Mouse (Mus musculus): ENCODE measurements around the gene Calcb. TPM values are rescaled to one million over a fixed set of nuclear protein-coding genes. Genes with fewer than 3 reads are reported as not detected.

The Calcb gene
- polyA plus RNA-seq, 1 experiment from 2014 or later = 0.75 TPM

DNA sequence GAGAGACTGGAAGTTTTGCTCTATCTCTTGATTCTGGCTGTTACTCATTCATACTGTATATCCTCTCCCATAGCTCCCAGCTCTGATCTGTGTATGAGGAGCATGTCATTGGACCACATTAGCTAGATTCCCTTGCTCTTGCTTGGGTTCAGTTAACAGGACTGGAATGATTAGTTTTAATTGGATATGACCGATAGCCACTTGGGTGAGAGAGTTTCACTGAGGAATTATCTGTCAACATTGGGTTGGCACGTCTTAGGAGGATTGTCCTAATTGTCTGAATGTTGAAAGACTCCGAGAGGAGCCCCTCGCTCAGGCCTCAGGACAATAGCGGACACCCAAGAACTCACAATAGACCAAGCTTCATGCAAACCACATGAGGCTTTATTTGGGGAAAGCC is 17.8 kb downstream of the Calcb start:
- Histone ChIP-seq H3K9me3 (no peaks in the 10 kb centered on the region), H3K27ac (replicated peaks) (no peak overlapping the region), H3K4me3 (no peak overlapping the region), H3K4me1 (0 out of 2 replicates have a peak, but pooled peaks cover 2% of the 10 kb centered on the region), H3K4me2 (replicated peaks) (no peak overlapping the region), H3K36me3 (no peaks in the 10 kb centered on the region), H3K27me3 (no peaks in the 10 kb centered on the region), H3K9ac (replicated peaks) (no peak overlapping the region)
- ATAC-seq (ENCODE audit: low FRiP score, low read depth) = no peak
- WGBS = 45% methylated on average over 5 of the region's 5 CpGs

DNA sequence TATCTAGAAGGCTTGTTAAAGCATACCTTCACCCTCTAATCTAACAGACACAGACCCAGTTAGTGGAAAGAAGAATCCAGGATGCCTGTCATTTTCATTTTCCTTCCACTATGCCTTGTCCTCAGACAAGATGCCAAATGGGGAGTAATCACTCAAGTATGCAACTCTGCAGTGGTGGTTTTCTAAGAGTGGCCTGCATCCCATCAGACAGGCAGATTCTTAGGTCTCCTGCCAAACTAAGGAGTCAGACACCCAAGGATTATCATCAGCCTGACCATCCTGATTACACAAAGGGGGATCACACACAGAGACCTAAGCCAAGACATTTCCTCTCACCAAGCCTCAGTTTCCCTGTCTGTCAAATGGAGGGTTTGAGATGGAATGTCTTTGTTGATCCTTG is 19.7 kb downstream of the Calcb start:
- Histone ChIP-seq H3K27ac (replicated peaks) (no peak overlapping the region), H3K36me3 (no peaks in the 10 kb centered on the region)
- ATAC-seq (ENCODE audit: low FRiP score, low read depth) = no peak

GRCm38 (mm10) chr7:114740360-114741165 is 22.1 kb downstream of the Calcb start:
- Histone ChIP-seq H3K9ac (replicated peaks) (no peak overlapping the region), H3K27me3 (peaks cover 12% of the 10 kb centered on the region), H3K36me3 (no peaks in the 10 kb centered on the region), H3K4me3 (no peak overlapping the region), H3K4me1 (peaks cover 4% of the 10 kb centered on the region), H3K4me2 (replicated peaks) (no peak overlapping the region), H3K27ac (replicated peaks) (no peak overlapping the region), H3K9me3 (no peaks in the 10 kb centered on the region)
- WGBS = 46% methylated on average over 6 of the region's 6 CpGs
- ATAC-seq (ENCODE audit: low FRiP score, low read depth) = no peak

More for the DNA sequence above, 19.7 kb downstream of the Calcb start:
- Histone ChIP-seq H3K4me1 (0 out of 2 replicates have a peak, but pooled peaks cover 2% of the 10 kb centered on the region), H3K4me2 (replicated peaks) (no peak overlapping the region), H3K4me3 (no peak overlapping the region), H3K27me3 (no peaks in the 10 kb centered on the region), H3K9me3 (no peaks in the 10 kb centered on the region), H3K9ac (replicated peaks) (no peak overlapping the region)

- H3K27ac ChIP-seq (replicated peaks) = no peak within 1 kb of the TSS
- H3K9me3 ChIP-seq = no peaks in the 10 kb centered on the region
- H3K4me1 ChIP-seq = peaks cover 8% of the 10 kb centered on the region
- H3K9ac ChIP-seq (replicated peaks) = no peak within 1 kb of the TSS
- no peak within 1 kb of the TSS for H3K4me3 ChIP-seq
- ATAC-seq (ENCODE audit: low FRiP score, low read depth) = no peak
- H3K27me3 ChIP-seq = peaks cover 25% of the 10 kb centered on the region
- WGBS = 75% methylated on average over 5 of the region's 5 CpGs
- H3K36me3 ChIP-seq = no peaks in the 10 kb centered on the region
- H3K4me2 ChIP-seq (replicated peaks) = no peak within 1 kb of the TSS
Observed at GRCm38 (mm10) chr7:114743022-114743780, 24.8 kb downstream of the Calcb start, which contains the start of gene Insc. TSS of gene Insc (plus strand) at chr7:114743694.

DNA sequence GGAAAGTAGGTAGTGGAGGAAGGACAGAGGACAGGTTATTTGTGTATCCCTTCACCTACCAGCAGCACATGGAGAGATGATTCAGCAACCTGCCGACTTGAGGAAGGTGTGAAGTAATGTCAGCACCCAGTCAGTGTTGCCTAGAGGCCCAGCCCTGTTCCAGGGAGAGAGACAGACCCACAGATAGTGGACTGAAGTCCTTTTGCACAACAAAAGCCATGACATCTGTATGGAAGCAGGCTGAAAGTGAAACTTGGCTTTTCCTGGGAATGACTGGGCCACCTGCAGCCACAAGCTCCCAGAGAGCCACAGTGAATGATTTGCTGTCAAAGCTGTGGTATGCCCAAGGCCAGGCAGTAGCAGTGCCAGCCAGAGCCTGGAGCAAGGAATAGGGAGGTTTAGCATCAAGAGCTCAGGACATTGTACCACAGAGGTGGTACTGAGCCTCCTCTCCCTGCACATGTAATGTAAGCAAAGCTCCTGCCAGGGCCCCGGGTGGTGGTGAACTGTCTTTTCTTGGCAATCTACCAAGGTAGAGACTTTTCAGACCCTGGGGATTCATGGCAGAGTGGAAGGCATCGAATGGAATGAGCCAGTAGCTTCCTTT is 26.3 kb downstream of the Calcb start:
- peaks cover 8% of the 10 kb centered on the region for H3K4me1 ChIP-seq
- H3K4me2 ChIP-seq (replicated peaks) = no peak overlapping the region
- H3K4me3 ChIP-seq = no peak overlapping the region
- no peak overlapping the region for H3K27ac ChIP-seq (replicated peaks)
- WGBS = 67% methylated on average over 3 of the region's 3 CpGs
- H3K9ac ChIP-seq (replicated peaks) = no peak overlapping the region
- H3K27me3 ChIP-seq = peaks cover 25% of the 10 kb centered on the region
- no peaks in the 10 kb centered on the region for H3K9me3 ChIP-seq
- H3K36me3 ChIP-seq = no peaks in the 10 kb centered on the region
- no peak for ATAC-seq (ENCODE audit: low FRiP score, low read depth)

- no peak overlapping the region for H3K27ac ChIP-seq (replicated peaks)
- WGBS = 4% methylated on average over 31 of the region's 34 CpGs
- H3K9me3 ChIP-seq = no peaks in the 10 kb centered on the region
- peak overlapping the region; percentile 79 for H3K4me2 ChIP-seq (replicated peaks)
- peak overlapping the region; percentile 40 for H3K4me3 ChIP-seq
- H3K4me1 ChIP-seq = peaks cover 7% of the 10 kb centered on the region
- 0 out of 2 replicates have a peak, but pooled peaks have one; percentile 62 for ATAC-seq (ENCODE audit: low FRiP score, low read depth)
- no peaks in the 10 kb centered on the region for H3K36me3 ChIP-seq
- H3K9ac ChIP-seq (replicated peaks) = peak overlapping the region; percentile 41; the same call in 1 of the 2 replicates
- H3K27me3 ChIP-seq = peaks cover 25% of the 10 kb centered on the region
Observed at GRCm38 (mm10) chr7:114745481-114746271, 27.2 kb downstream of the Calcb start.

DNA sequence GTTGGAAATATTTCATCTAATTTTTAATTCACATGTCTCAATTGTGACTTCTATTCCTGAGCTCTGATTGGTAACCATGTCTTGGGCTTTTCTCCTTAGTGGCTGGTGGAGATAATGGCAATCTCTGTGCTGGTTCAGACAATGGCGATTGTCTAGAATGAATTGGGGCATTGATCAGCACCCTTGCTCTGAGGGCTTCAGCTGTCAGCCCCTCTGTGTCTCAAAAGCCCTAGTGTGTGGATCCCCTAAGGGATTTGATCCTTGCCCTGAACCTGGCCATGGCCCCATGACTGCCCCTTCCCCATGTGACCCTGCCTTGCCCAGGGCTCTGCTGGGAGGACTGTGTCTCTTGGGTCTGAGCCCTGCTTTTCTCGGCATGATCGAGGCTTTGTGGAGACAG is 29.2 kb downstream of the Calcb start:
- no peaks in the 10 kb centered on the region for H3K36me3 ChIP-seq
- H3K4me1 ChIP-seq = peaks cover 6% of the 10 kb centered on the region
- no peak for ATAC-seq (ENCODE audit: low FRiP score, low read depth)
- H3K27me3 ChIP-seq = peaks cover 25% of the 10 kb centered on the region
- H3K9ac ChIP-seq (replicated peaks) = no peak overlapping the region
- H3K9me3 ChIP-seq = no peaks in the 10 kb centered on the region
- H3K27ac ChIP-seq (replicated peaks) = no peak overlapping the region
- WGBS = 51% methylated on average over 3 of the region's 3 CpGs
- H3K4me2 ChIP-seq (replicated peaks) = no peak overlapping the region
- no peak overlapping the region for H3K4me3 ChIP-seq

GRCm38 (mm10) chr7:114748239-114748638 is 29.8 kb downstream of the Calcb start:
- Histone ChIP-seq H3K4me3 (no peak overlapping the region), H3K36me3 (no peaks in the 10 kb centered on the region), H3K9ac (replicated peaks) (no peak overlapping the region), H3K4me2 (replicated peaks) (no peak overlapping the region), H3K9me3 (no peaks in the 10 kb centered on the region), H3K4me1 (peaks cover 6% of the 10 kb centered on the region), H3K27ac (replicated peaks) (no peak overlapping the region), H3K27me3 (peaks cover 25% of the 10 kb centered on the region)
- no peak for ATAC-seq (ENCODE audit: low FRiP score, low read depth)
- WGBS = 63% methylated on average over 4 of the region's 4 CpGs

GRCm38 (mm10) chr7:114753471-114753870 is 35.0 kb downstream of the Calcb start:
- no peaks in the 10 kb centered on the region for H3K36me3 ChIP-seq
- H3K4me2 ChIP-seq (replicated peaks) = no peak overlapping the region
- no peaks in the 10 kb centered on the region for H3K27me3 ChIP-seq
- no peak overlapping the region for H3K9ac ChIP-seq (replicated peaks)
- H3K9me3 ChIP-seq = no peaks in the 10 kb centered on the region
- no peak for ATAC-seq (ENCODE audit: low FRiP score, low read depth)
- no peaks in the 10 kb centered on the region for H3K4me1 ChIP-seq
- H3K27ac ChIP-seq (replicated peaks) = no peak overlapping the region
- H3K4me3 ChIP-seq = no peak overlapping the region
- WGBS = 68% methylated on average over 2 of the region's 2 CpGs

DNA sequence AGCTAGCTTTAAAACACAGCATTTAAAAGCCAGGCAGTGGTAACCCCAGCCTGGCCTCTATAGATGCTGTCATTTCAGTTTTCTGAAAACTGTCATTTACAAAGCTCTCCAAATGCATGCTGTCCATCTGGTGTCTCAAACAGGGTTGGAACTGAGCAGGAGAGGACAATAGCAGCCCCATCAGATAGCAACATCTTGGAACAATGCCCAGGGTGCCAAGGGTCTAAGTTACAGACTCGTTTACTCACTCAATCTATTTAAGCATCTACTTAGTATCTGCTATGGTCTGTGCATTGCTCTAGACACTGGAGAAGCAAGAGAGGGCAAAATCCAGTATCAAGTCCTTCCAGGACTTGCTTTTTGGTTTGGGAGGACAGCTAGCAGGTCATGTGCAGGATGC is 35.8 kb downstream of the Calcb start:
- Histone ChIP-seq H3K4me1 (no peaks in the 10 kb centered on the region), H3K4me2 (replicated peaks) (no peak overlapping the region), H3K36me3 (no peaks in the 10 kb centered on the region), H3K4me3 (no peak overlapping the region), H3K27me3 (no peaks in the 10 kb centered on the region), H3K27ac (replicated peaks) (no peak overlapping the region), H3K9me3 (no peaks in the 10 kb centered on the region), H3K9ac (replicated peaks) (no peak overlapping the region)
- no peak for ATAC-seq (ENCODE audit: low FRiP score, low read depth)
- WGBS = 50% methylated on average over 1 of the region's 1 CpGs

GRCm38 (mm10) chr7:114754626-114755025 is 36.2 kb downstream of the Calcb start:
- H3K9me3 ChIP-seq = no peaks in the 10 kb centered on the region
- H3K4me1 ChIP-seq = no peaks in the 10 kb centered on the region
- H3K27me3 ChIP-seq = no peaks in the 10 kb centered on the region
- no peak for ATAC-seq (ENCODE audit: low FRiP score, low read depth)
- 86% methylated on average over 8 of the region's 8 CpGs for WGBS
- H3K4me2 ChIP-seq (replicated peaks) = no peak overlapping the region
- no peak overlapping the region for H3K4me3 ChIP-seq
- H3K36me3 ChIP-seq = no peaks in the 10 kb centered on the region
- no peak overlapping the region for H3K27ac ChIP-seq (replicated peaks)
- H3K9ac ChIP-seq (replicated peaks) = no peak overlapping the region

Measured in midbrain, embryonic 12.5 days (tissue).